Mouse (Mus musculus): ENCODE measurements around the gene Exosc6.
A peak's percentile ranks its signal among the peaks of the same experiment; 100 is the strongest.
"Not testable (repeated sequence)": the region's sequence is repeated elsewhere in the genome, so short reads cannot be mapped to it uniquely, and the experiment has no call there.

The Exosc6 gene

DNA sequence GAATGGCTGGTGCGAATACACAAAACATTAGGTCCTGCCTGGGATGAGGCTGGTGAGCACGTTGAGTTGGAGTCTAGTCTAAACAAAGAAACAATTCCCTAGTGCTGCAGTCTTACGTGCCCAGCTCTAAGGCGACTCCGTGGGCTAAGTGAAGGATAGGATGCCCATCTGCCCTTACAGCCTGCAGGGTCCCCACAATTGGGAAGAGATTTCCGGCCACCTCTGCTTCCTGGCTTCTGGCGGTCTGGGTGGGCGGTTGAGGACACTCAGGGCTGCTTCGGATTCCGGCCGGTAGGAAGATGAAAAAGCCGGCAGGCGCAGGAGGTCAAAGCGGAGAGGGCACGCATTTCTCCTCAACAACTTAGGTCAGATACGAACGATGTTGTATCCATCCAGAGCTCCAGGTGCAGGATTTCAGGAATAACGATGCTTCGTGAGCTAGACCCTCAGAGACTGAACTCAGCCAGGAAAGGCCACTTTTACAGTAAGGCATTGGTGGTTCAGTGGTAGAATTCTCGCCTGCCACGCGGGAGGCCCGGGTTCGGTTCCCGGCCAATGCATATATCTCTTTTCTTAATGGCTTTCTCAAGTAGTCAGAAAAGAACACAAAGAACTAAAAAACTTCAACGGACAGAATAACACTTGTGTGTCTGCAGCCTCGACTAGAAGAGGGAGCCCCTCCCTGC is 6.1 kb downstream of the Exosc6 start:
- DNase-seq, result peak; percentile 90

DNA sequence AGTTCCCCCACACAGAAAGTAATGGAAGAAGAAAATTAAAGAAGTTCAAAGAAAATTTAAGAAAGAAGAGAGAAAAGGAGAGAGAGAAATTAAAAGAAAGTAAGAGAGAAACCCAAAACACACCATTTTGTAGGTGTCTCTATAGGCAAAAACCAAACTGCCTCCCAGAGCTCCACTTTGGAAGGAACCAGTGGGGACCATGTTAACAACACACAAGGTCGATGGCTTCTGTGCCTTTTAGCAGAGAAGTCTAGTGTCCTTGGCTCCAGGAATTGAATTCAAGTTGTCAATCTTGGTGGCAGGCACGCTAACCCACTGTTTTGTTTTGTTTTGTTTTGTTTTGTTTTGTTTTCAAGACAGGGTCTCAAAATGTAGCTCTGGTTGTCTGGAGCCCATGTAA is 6.8 kb downstream of the Exosc6 start:
- DNase-seq, result no peak

DNA sequence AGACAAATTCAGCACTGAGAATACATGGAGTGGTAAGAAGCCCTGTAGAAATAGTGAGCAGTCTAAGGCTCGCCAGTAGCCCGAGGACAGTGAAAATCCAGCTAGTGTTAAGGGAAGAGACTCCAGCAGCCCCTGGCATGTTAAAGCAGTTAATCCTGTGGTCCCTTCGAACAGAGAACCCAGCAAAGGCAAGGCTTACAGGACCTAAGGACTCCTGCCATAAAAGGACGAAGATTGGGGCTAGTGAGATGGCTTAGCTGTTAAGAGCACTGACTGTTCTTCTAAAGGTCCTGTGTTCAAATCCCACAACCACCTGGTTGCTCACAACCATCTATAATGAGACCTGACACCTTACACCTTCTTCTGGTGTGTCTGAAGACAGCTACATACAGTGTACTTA is 10.2 kb downstream of the Exosc6 start:
- DNase-seq, result no peak

DNA sequence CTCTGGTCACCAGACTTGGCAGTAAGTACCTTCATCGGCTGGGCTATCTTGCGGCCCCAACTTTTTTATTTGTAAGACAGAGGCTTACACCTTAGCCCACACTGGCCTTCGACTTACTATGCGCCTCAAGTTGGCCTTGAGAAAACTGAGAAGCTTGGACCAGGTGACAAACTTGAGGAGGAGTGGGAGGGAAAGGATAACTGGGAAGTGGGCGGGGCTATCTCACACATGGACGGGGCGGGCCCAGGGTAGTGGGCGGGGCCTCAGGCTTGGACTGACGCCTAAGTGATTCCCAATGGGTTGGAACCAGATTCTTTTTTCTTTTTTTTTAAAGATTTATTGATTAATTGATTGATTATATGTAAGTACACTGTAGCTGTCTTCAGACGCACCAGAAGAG is 11.3 kb downstream of the Exosc6 start:
- DNase-seq, result no peak

DNA sequence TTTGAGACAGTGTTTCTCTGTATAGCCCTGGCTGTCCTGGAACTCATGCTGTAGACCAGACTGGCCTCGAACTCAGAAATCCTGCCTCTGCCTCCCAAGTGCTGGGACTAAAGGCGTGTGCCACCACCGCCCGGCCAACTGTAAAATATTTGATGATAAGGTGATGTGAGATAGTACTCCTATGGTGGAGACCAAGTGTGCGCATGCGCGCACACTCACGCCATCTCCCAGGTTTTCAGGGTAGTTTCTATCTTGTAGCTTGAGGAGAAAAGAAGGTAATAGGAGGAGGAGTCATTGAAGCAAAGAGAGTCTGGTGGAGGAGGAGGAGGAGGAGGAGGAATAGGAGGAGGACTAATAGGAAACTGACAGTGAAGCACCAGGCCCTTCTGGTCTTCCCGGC is 12.5 kb downstream of the Exosc6 start:
- not testable (repeated sequence) for DNase-seq

DNA sequence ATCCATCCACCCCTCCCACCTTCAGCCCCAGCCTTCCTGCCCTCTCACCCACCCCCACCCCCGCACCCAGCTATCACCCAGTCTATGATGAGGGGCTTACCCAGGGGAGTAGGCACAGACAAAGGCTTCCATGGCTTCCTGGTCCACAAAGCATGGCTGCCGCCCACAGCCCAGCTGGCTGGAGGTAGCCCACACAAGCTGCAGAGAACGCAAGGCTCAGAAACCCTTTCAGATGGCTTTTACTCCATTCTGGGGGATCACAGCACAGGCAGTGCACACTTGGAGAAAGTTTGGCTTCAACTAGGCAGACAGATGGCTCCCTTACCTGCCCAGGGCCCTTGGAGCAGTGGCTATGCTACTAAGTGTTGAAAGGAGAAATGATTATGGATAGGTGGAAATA is 19.8 kb downstream of the Exosc6 start:
- DNase-seq, result peak; percentile 59

DNA sequence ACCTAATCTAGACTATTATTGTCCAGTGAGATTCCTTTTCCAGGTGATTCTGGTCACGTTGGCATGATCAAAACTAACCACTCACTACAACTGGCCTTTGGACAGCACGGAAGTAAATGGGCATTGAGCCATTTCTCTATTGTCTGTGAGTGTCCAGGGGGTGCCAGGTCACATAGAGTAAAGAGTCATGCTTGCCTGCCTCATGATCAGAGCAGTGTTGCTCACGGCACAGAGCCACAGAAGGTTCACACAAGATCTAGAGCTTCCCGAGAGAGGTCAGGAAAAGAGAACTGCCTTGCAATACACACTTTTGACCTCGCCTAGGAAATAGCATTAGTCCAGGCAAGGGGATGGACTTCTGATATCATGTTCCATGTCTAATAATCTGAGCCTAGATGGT is 23.3 kb downstream of the Exosc6 start:
- no peak for DNase-seq

DNA sequence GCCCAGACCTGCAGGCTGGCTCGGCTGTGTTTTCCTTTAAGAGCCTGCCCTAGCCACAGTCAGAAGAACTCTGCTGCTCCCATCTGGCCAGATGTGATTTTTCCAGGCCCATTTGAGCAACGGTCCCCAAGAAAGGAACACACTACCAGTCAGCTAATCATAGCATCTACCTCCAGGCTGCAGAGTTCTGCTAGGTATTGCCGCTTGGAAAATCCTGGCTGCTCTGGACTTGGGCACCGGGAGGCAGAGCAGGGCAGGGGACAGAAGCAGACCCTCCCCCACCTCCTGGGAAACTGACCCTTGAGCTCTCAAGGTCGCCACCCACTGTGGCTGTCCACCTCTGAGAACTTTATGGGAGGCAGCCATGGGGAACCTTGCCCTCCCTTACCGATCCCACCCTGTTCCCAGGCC is 23.7 kb downstream of the Exosc6 start:
- DNase-seq, result no peak

DNA sequence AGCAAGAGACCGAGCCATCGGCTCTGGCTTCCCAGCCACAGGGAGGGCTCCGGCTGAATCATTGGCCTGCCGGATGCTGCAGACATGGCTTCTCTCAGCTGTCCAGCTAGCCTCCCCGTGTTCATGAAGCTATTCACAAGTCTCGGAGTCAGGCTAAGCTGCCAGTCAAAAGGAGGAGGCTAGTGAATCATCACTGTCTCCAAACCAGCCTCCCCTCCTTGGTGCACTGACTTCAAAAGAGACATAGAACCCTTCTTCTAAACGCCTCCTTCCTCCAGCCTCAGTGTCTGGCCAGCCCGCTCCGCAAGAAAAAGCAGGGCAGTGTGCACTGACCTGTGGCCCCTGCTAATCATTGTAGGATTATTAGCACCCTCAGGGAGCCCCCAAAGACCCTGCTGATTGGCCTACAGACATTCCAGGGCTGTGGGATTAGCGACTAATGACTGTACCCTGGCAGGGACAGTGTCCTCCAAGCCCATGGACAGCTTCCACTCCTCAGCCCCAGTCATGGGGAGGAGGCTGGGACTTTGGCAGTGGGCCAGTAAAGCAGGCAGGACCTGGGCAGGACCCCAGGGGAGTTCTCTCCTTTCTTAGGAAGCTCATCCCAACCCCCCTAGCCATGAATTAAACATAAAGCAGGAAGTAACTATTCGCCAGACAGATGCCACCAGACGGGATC is 25.6 kb downstream of the Exosc6 start:
- no peak for DNase-seq

DNA sequence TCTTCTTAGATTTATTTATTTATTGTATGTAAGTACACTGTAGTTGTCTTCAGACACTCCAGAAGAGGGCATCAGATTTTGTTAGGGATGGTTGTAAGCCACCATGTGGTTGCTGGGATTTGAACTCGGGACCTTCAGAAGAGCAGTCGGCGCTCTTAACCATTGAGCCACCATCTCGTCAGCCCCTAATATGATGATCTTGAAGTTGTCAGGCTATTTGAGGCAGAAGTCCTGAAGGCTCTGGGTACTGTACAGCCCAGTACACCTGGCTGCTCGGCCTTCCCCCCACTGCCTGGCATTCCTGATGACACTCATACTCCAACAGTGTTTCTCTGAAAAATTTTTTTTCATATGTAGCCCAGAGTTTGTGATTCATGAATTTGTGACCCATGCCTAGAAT is 27.8 kb downstream of the Exosc6 start:
- DNase-seq, result not testable (repeated sequence)

DNA sequence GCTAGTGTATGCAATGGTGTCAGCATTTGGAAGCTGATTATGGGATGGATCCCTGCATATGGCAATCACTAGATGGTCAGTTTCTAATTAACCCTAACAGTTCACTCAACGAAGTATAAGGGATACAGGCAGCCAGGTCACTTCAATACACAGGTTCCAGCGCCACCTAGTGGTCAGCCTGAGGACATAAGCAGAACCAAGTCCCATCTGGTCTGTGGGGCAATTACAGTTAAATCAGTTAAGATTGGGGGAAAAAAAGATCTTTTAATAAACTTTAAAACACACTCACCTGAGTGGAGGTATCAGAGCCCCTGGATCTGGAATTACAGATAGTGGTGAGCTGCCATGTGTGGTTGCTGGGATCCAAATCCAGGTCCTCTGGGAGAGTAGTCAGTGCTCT is 34.0 kb downstream of the Exosc6 start:
- DNase-seq, result peak; percentile 68

DNA sequence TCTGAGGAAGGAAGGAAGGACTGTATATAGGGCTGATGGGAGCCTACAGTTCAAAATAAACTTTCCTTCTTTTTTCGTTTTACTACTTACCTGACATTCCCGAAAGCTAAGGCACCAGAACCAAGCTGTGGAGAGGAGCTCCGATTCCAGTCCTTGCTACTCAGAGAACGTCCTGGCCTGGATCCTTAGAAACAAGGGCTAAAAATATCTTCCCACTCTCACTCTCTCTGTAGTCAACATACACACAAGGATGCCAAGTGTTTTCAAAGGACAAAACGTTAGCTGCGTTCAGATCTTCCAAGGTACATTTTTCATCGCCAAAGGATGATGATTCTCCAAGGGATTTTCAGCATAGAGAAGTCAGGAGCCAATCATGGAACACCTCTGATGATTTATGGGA is 35.6 kb downstream of the Exosc6 start:
- no peak for DNase-seq

DNA sequence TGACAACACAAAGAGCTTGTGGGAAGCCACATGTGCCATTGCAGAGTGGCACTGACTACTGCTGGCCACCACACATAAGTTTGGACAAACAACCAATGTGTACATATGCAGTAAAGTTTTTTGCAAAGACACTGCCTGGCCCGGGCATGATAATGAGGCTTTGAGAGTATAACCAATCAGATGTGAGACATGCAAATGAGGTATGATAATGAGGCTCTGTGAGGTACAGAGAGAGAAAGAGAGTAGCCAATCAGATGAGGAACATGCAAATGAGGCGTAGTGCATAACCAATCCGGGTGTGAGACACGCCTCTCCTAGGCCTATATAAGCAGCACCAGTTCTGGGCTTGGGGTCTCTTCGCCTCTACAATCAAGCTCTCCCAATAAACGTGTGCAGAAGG is 36.2 kb downstream of the Exosc6 start, which contains the start of gene Clec18a:
Clec18a (minus strand) TSS at position 101 of the 400 bp plus-strand sequence.
- not testable (repeated sequence) for DNase-seq

DNA sequence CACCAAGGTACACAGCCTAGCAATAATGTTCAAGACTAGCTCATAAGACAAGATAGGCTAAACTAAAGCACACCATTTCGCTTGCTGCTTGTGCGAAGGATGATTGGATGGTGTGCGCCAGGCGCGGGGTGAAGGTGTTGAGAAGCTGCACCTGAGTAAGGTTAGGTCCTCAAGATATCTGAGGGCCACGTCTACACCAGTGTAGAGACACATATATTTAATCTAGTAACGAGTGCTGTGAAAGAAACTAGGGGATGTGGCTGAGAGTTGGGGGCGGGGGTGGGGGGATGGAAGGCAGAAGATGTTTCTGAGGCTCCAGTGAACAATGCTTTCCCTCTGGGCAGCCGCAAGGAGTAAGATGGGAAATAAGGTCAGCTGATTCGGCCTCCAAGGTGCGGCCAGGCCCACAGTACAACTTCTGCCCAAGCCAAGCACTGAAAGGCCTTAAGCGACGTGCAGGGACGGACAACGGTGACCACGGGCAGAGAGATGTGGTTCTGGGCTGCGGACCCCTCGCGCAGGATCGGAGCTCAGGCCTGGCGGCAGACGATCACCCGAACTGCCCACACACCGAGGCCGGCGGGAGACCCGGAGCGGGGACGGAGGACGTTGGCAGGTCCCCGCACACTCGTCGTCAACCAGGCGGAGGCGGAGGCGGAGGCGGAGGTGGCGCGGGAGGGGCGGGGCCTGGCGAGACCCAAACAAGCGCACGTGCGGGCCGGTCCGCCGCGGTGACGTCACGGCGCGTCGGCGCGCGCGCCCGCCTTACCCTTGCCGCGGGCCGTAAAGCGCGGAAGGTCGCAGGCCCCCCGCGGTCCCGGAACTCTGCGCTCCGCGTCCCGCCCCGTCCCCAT is 38.0 kb downstream of the Exosc6 start, which contains the start of gene Pdpr:
Pdpr (plus strand) TSS at position 766 of the 854 bp plus-strand sequence.
- DNase-seq, result peak; percentile 92

DNA sequence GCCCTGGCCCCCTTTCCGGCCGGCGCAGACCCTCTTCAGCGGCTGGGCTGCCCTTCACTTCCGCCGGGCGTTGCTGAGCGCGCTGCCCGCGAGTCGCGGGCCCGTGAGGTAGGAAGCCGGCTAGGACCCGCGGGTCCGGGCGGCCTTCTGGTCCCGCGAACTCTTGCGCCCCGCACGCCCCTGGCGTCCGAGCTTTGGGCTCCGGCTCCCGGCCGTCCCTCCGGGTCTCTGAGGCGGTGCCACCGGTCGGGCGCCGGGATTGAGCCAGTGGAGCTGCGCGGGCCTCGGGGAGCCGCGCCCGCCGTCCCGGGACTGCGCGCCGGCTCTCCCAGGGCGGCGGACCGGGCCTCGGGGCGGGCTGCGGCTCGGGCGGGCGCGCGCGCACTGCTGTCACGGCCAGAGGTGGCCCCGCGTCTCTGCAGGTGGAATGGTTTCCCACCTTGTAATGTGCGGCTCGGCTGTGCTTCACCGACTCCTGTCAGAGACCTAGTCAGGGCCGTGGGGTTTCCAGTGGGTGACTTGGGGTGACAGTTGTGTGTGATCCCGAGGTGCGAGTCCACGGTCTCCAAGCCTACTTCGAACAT is 38.7 kb downstream of the Exosc6 start:
- not testable (repeated sequence) for DNase-seq

Data from right cerebral cortex, postnatal 25 days (tissue).